Mouse (Mus musculus): ENCODE results near the gene Trim50. TPM values are rescaled to one million over a fixed set of nuclear protein-coding genes. Genes with fewer than 3 reads are reported as not detected.
"Not testable (repeated sequence)": the region's sequence is repeated elsewhere in the genome, so short reads cannot be mapped to it uniquely, and the experiment has no call there.

Trim50 gene
- polyA plus RNA-seq, 1 experiment from 2014 or later: 3.5 TPM

GRCm38 (mm10) chr5:135359772-135360171, 6.7 kb downstream of the Trim50 start:
- no peak overlapping the region for H3K9ac ChIP-seq (ENCODE audit: low read length)
- WGBS: 66% methylated on average over 2 of the region's 2 CpGs
- H3K27ac ChIP-seq (replicated peaks): no peak overlapping the region

GRCm38 (mm10) chr5:135362572-135362971, 9.5 kb downstream of the Trim50 start:
- 77% methylated on average over 3 of the region's 3 CpGs for WGBS
- no peaks in the 10 kb centered on the region for H3K36me3 ChIP-seq (ENCODE audit: control insufficient read depth, insufficient read depth, low read length)
- TF ChIP-seq CTCF (IDR thresholded peaks at IDR 0.05; ENCODE audit: low read depth) (no peak), EP300 (optimal IDR thresholded peaks at IDR 0.05) (no peak)
- no peak overlapping the region for H3K4me2 ChIP-seq (replicated peaks; ENCODE audit: low read depth)
- no peak overlapping the region for H3K4me3 ChIP-seq (ENCODE audit: low read depth, low read length)
- H3K9ac ChIP-seq (ENCODE audit: low read length): no peak overlapping the region
- H3K27me3 ChIP-seq (ENCODE audit: control insufficient read depth, insufficient read depth, low read length): no peaks in the 10 kb centered on the region
- H3K4me1 ChIP-seq (replicated peaks; ENCODE audit: control insufficient read depth, insufficient read depth): no peaks in the 10 kb centered on the region
- no peaks in the 10 kb centered on the region for H3K9me3 ChIP-seq (ENCODE audit: control insufficient read depth, low read length)
- no peak for ATAC-seq (ENCODE audit: low FRiP score, low TSS enrichment)
- no peak overlapping the region for H3K27ac ChIP-seq (replicated peaks)
- no peak for DNase-seq (ENCODE audit: low spot score)

More at GRCm38 (mm10) chr5:135359772-135360171, 6.7 kb downstream of the Trim50 start:
- Histone ChIP-seq H3K4me2 (replicated peaks; ENCODE audit: low read depth) (no peak overlapping the region), H3K27me3 (ENCODE audit: control insufficient read depth, insufficient read depth, low read length) (no peaks in the 10 kb centered on the region), H3K4me1 (replicated peaks; ENCODE audit: control insufficient read depth, insufficient read depth) (no peaks in the 10 kb centered on the region), H3K4me3 (ENCODE audit: low read depth, low read length) (no peak overlapping the region), H3K9me3 (ENCODE audit: control insufficient read depth, low read length) (no peaks in the 10 kb centered on the region), H3K36me3 (ENCODE audit: control insufficient read depth, insufficient read depth, low read length) (no peaks in the 10 kb centered on the region)
- ATAC-seq (ENCODE audit: low FRiP score, low TSS enrichment) (no peak), DNase-seq (ENCODE audit: low spot score) (no peak)
- TF ChIP-seq CTCF (IDR thresholded peaks at IDR 0.05; ENCODE audit: low read depth): no peak
- TF ChIP-seq EP300 (optimal IDR thresholded peaks at IDR 0.05): no peak

- Histone ChIP-seq H3K9ac (ENCODE audit: low read length) (no peak overlapping the region), H3K27me3 (ENCODE audit: control insufficient read depth, insufficient read depth, low read length) (no peaks in the 10 kb centered on the region), H3K9me3 (ENCODE audit: control insufficient read depth, low read length) (no peaks in the 10 kb centered on the region), H3K27ac (replicated peaks) (no peak overlapping the region), H3K36me3 (ENCODE audit: control insufficient read depth, insufficient read depth, low read length) (no peaks in the 10 kb centered on the region), H3K4me2 (replicated peaks; ENCODE audit: low read depth) (no peak overlapping the region), H3K4me1 (replicated peaks; ENCODE audit: control insufficient read depth, insufficient read depth) (no peaks in the 10 kb centered on the region), H3K4me3 (ENCODE audit: low read depth, low read length) (no peak overlapping the region)
- no peak for TF ChIP-seq EP300 (optimal IDR thresholded peaks at IDR 0.05)
- peak; percentile 78 for TF ChIP-seq CTCF (IDR thresholded peaks at IDR 0.05; ENCODE audit: low read depth)
- WGBS: 22% methylated on average over 12 of the region's 12 CpGs
- ATAC-seq (ENCODE audit: low FRiP score, low TSS enrichment): peak; percentile 41; the same call in 1 of the 2 replicates
- DNase-seq (ENCODE audit: low spot score): peak; percentile 46
Observed at GRCm38 (mm10) chr5:135363540-135363939, 10.4 kb downstream of the Trim50 start.

GRCm38 (mm10) chr5:135367841-135368240, 14.7 kb downstream of the Trim50 start:
- Histone ChIP-seq H3K27me3 (ENCODE audit: control insufficient read depth, insufficient read depth, low read length) (no peaks in the 10 kb centered on the region), H3K9ac (ENCODE audit: low read length) (no peak overlapping the region), H3K4me3 (ENCODE audit: low read depth, low read length) (no peak overlapping the region), H3K27ac (replicated peaks) (no peak overlapping the region), H3K36me3 (ENCODE audit: control insufficient read depth, insufficient read depth, low read length) (no peaks in the 10 kb centered on the region), H3K4me1 (replicated peaks; ENCODE audit: control insufficient read depth, insufficient read depth) (peaks cover 2% of the 10 kb centered on the region; the same call in 1 of the 2 replicates), H3K4me2 (replicated peaks; ENCODE audit: low read depth) (no peak overlapping the region), H3K9me3 (ENCODE audit: control insufficient read depth, low read length) (no peaks in the 10 kb centered on the region)
- peak; percentile 68 for TF ChIP-seq CTCF (IDR thresholded peaks at IDR 0.05; ENCODE audit: low read depth)
- TF ChIP-seq EP300 (optimal IDR thresholded peaks at IDR 0.05): no peak
- ATAC-seq (ENCODE audit: low FRiP score, low TSS enrichment) (no peak), DNase-seq (ENCODE audit: low spot score) (no peak)
- 52% methylated on average over 6 of the region's 6 CpGs for WGBS

GRCm38 (mm10) chr5:135368312-135368711, 15.2 kb downstream of the Trim50 start:
- 89% methylated on average over 6 of the region's 6 CpGs for WGBS
- DNase-seq (ENCODE audit: low spot score): no peak
- no peaks in the 10 kb centered on the region for H3K36me3 ChIP-seq (ENCODE audit: control insufficient read depth, insufficient read depth, low read length)

GRCm38 (mm10) chr5:135369196-135369595, 16.1 kb downstream of the Trim50 start:
- H3K4me1 ChIP-seq (replicated peaks; ENCODE audit: control insufficient read depth, insufficient read depth); H3K9me3 ChIP-seq (ENCODE audit: control insufficient read depth, low read length); H3K27me3 ChIP-seq (ENCODE audit: control insufficient read depth, insufficient read depth, low read length); DNase-seq (ENCODE audit: low spot score); ATAC-seq (ENCODE audit: low FRiP score, low TSS enrichment); H3K9ac ChIP-seq (ENCODE audit: low read length); H3K36me3 ChIP-seq (ENCODE audit: control insufficient read depth, insufficient read depth, low read length): not testable (repeated sequence)
- peak overlapping the region; percentile 91 for H3K4me2 ChIP-seq (replicated peaks; ENCODE audit: low read depth)
- WGBS: 51% methylated on average over 9 of the region's 9 CpGs
- peak overlapping the region; percentile 84 for H3K4me3 ChIP-seq (ENCODE audit: low read depth, low read length)
- peak overlapping the region; percentile 78; the same call in 1 of the 2 replicates for H3K27ac ChIP-seq (replicated peaks)

More at GRCm38 (mm10) chr5:135368312-135368711, 15.2 kb downstream of the Trim50 start:
- no peaks in the 10 kb centered on the region for H3K27me3 ChIP-seq (ENCODE audit: control insufficient read depth, insufficient read depth, low read length)
- peaks cover 2% of the 10 kb centered on the region; the same call in 1 of the 2 replicates for H3K4me1 ChIP-seq (replicated peaks; ENCODE audit: control insufficient read depth, insufficient read depth)
- no peak for ATAC-seq (ENCODE audit: low FRiP score, low TSS enrichment)
- TF ChIP-seq EP300 (optimal IDR thresholded peaks at IDR 0.05) (no peak), CTCF (IDR thresholded peaks at IDR 0.05; ENCODE audit: low read depth) (no peak)
- no peaks in the 10 kb centered on the region for H3K9me3 ChIP-seq (ENCODE audit: control insufficient read depth, low read length)
- no peak overlapping the region for H3K4me3 ChIP-seq (ENCODE audit: low read depth, low read length)
- no peak overlapping the region for H3K9ac ChIP-seq (ENCODE audit: low read length)
- H3K4me2 ChIP-seq (replicated peaks; ENCODE audit: low read depth): no peak overlapping the region
- no peak overlapping the region for H3K27ac ChIP-seq (replicated peaks)

Data from stomach, postnatal 0 days (tissue).